ENCODE assay signal across 14 mouse cellular contexts in the genomic region with DNA sequence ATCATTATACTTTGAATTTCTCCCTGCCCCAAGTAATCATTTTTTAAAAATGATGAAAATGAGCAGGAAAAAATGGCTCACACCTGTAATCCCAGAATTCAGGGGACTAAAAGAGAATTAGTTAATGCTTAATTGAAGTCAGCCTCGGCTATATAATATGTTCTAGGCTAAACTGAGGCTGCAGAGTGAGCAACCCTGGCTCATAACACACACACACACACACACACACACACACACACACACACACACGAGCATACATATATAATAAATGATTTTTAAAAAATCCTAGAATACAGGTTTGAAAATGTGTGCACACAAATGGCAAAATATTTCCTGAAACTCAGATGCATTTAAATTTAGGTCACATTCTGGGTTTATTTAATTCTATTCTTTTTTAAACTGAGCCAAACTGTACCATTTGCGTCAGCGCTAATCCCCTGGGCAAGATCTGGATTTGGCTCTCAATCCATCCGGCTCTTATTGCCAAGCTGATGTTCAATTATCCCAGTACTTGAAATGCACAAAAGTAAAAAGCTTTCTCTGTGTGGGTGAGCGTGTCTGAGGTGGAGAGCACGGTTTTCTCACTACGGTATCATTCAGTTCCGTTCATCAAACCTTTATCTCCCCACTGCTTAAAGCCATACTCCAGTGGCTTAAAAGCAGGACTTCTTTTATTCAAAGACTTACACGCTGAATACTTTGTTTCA. TPM values are rescaled to one million over a fixed set of nuclear protein-coding genes. Genes with fewer than 3 reads are reported as not detected.
DNase-seq lines count a peak whose midpoint lies in the region; ATAC-seq and TF ChIP-seq lines count a peak whose summit lies in the region.
"Had no signal": no experiment of that assay in that cellular context is flagged by ENCODE, and none has a peak within 500 bp of the region (broad histone marks: within the 10 kb centered on the region; RNA-seq: fewer than 3 reads in every experiment).

No protein-coding gene starts in this region.

- peak; percentile 12 for DNase-seq in adrenal gland, postnatal 14 days
- DNase-seq in adrenal gland, adult (ENCODE audit: inconsistent age in 2 of 2, low spot score in 1 of 2) = no peak
- DNase-seq in brain, adult 2 months (ENCODE audit: low read depth, low spot score) = peak; percentile 66
- DNase-seq in left cerebral cortex, postnatal 4 days = peak; percentile 11
- DNase-seq in stomach, postnatal 0 days (ENCODE audit: low spot score) = no peak
- DNase-seq in kidney, adult 18-20 months = no peak
- DNase-seq: adrenal gland, adult 2 months; kidney, postnatal 14 days; lung, postnatal 36 days had no signal

- ATAC-seq in hindbrain, embryonic 13.5 days (ENCODE audit: low FRiP score) = no peak
- ATAC-seq in hindbrain, embryonic 12.5 days (ENCODE audit: low FRiP score) = no peak
- ATAC-seq in stomach, postnatal 0 days (ENCODE audit: low FRiP score, low TSS enrichment) = no peak

- WGBS in hindbrain, embryonic 13.5 days = 66% methylated on average over 10 of the region's 10 CpGs
- 67% methylated on average over 10 of the region's 10 CpGs for WGBS in hindbrain, embryonic 12.5 days
- WGBS in stomach, postnatal 0 days = 68% methylated on average over 10 of the region's 10 CpGs

- H3K9me3 ChIP-seq in hindbrain, embryonic 13.5 days = no peaks in the 10 kb centered on the region
- H3K9me3 ChIP-seq in hindbrain, embryonic 12.5 days (replicated peaks) = no peaks in the 10 kb centered on the region
- H3K9me3 ChIP-seq in stomach, postnatal 0 days (ENCODE audit: control insufficient read depth, low read length) = no peaks in the 10 kb centered on the region
- H3K9me3 ChIP-seq: limb, embryonic 15.5 days had no signal

- TF ChIP-seq EP300 in stomach, postnatal 0 days (optimal IDR thresholded peaks at IDR 0.05) = no peak

- H3K36me3 ChIP-seq in hindbrain, embryonic 13.5 days = no peaks in the 10 kb centered on the region
- H3K36me3 ChIP-seq in hindbrain, embryonic 12.5 days = no peaks in the 10 kb centered on the region
- H3K36me3 ChIP-seq in stomach, postnatal 0 days (ENCODE audit: control insufficient read depth, insufficient read depth, low read length) = no peaks in the 10 kb centered on the region
- H3K36me3 ChIP-seq: limb, embryonic 15.5 days had no signal

- intact Hi-C loops in left cerebral cortex, postnatal 4 days (cut with DNase I) = loop anchor here (5.0 kb wide), 1 partner anchor 801 kb away; no protein-coding TSS in a partner anchor

- TF ChIP-seq CTCF in stomach, postnatal 0 days (IDR thresholded peaks at IDR 0.05; ENCODE audit: low read depth) = no peak

- no peak overlapping the region for H3K9ac ChIP-seq in hindbrain, embryonic 13.5 days
- H3K9ac ChIP-seq in hindbrain, embryonic 12.5 days = no peak overlapping the region
- H3K9ac ChIP-seq in stomach, postnatal 0 days (ENCODE audit: low read length) = no peak overlapping the region
- H3K9ac ChIP-seq: limb, embryonic 15.5 days had no signal

- no peaks in the 10 kb centered on the region for H3K4me1 ChIP-seq in hindbrain, embryonic 13.5 days (replicated peaks)
- no peaks in the 10 kb centered on the region for H3K4me1 ChIP-seq in hindbrain, embryonic 12.5 days
- no peaks in the 10 kb centered on the region for H3K4me1 ChIP-seq in stomach, postnatal 0 days (replicated peaks; ENCODE audit: control insufficient read depth, insufficient read depth)
- H3K4me1 ChIP-seq: limb, embryonic 15.5 days had no signal

- 0 out of 2 replicates have a peak overlapping the region, but pooled peaks have one; percentile 8 for H3K4me2 ChIP-seq in hindbrain, embryonic 13.5 days
- no peak overlapping the region for H3K4me2 ChIP-seq in hindbrain, embryonic 12.5 days (replicated peaks)
- H3K4me2 ChIP-seq in stomach, postnatal 0 days (replicated peaks; ENCODE audit: low read depth) = no peak overlapping the region
- H3K4me2 ChIP-seq: limb, embryonic 15.5 days had no signal

- no peak overlapping the region for H3K4me3 ChIP-seq in hindbrain, embryonic 13.5 days
- no peak overlapping the region for H3K4me3 ChIP-seq in hindbrain, embryonic 12.5 days
- H3K4me3 ChIP-seq in stomach, postnatal 0 days (ENCODE audit: low read depth, low read length) = no peak overlapping the region
- H3K4me3 ChIP-seq: limb, embryonic 15.5 days had no signal

- no peak overlapping the region for H3K27ac ChIP-seq in hindbrain, embryonic 13.5 days
- no peak overlapping the region for H3K27ac ChIP-seq in hindbrain, embryonic 12.5 days
- no peak overlapping the region for H3K27ac ChIP-seq in stomach, postnatal 0 days (replicated peaks)
- H3K27ac ChIP-seq: limb, embryonic 15.5 days had no signal

- H3K27me3 ChIP-seq in hindbrain, embryonic 13.5 days = no peaks in the 10 kb centered on the region
- H3K27me3 ChIP-seq in hindbrain, embryonic 12.5 days = no peaks in the 10 kb centered on the region
- H3K27me3 ChIP-seq in stomach, postnatal 0 days (ENCODE audit: control insufficient read depth, insufficient read depth, low read length) = no peaks in the 10 kb centered on the region
- H3K27me3 ChIP-seq: limb, embryonic 15.5 days had no signal

RNA-seq across cellular contexts. Expression of a gene that starts 43.8 kb away (rescaled TPM):
- 0.15 and 0.41 TPM in 2 replicates for total RNA-seq in adrenal gland, postnatal 14 days (2021)
- polyA plus RNA-seq in hindbrain, embryonic 13.5 days (2015; fragmentation: Nextera tagmentation; extraction: Ambion mirVana) = 12.5 and 19.8 TPM in 2 replicates
- polyA plus RNA-seq in hindbrain, embryonic 12.5 days (2016; fragmentation: Nextera tagmentation; extraction: Ambion mirVana) = 6.3 and 8.7 TPM in 2 replicates
- 10 to 100 TPM; 51.3 to 55.9 TPM for total RNA-seq in left cerebral cortex, postnatal 4 days (2021)
- polyA plus RNA-seq in stomach, postnatal 0 days (2015; fragmentation: Nextera tagmentation; extraction: Ambion mirVana) = 0.08 and 0.15 TPM in 2 replicates
- total RNA-seq: MEL; neutrophil, adult 5-6 weeks had no signal

Comparison
In these comparisons a context has a peak if more than half of its experiments do, and no peak if none do; other contexts are left out.
1. DNase-seq: peak in adrenal gland, postnatal 14 days (single experiment), brain, adult 2 months (single experiment) and left cerebral cortex, postnatal 4 days (single experiment); none in adrenal gland, adult (0 of 2), stomach, postnatal 0 days (single experiment) and kidney, adult 18-20 months (single experiment).